Mouse (Mus musculus) heart, embryonic 16.5 days (tissue): ENCODE data around the gene Mllt3. TPM values are rescaled to one million over a fixed set of nuclear protein-coding genes. Genes with fewer than 3 reads are reported as not detected.
"Not testable (repeated sequence)": the region's sequence is repeated elsewhere in the genome, so short reads cannot be mapped to it uniquely, and the experiment has no call there.

Experiments
- ATAC-seq: fragments of 200-750 bp; cut with Nextera tagmentation; replicated peaks from 2 replicates; pipeline ENCODE4 v1.8.0; 2017; ENCODE audit warnings: moderate number of reproducible peaks; ENCODE audit not compliant: insufficient read depth, low FRiP score; ENCODE audit errors: extremely low read depth
- H3K27ac ChIP-seq: fragments of 300-500 bp; sonication (generic); 2 replicates; pipeline ENCODE4 v1.5.1; 2014; ENCODE audit warnings: mild to moderate bottlenecking, low read length, control low read depth, moderate library complexity
- H3K27me3 ChIP-seq: fragments of 300-500 bp; sonication (generic); 2 replicates; pipeline ENCODE4 v1.6.1; 2014; ENCODE audit warnings: low read length, mixed read lengths; ENCODE audit not compliant: control insufficient read depth, insufficient read depth
- H3K36me3 ChIP-seq: fragments of 300-500 bp; sonication (generic); 2 replicates; pipeline ENCODE4 v1.6.1; 2014; ENCODE audit not compliant: control insufficient read depth, insufficient read depth
- H3K4me1 ChIP-seq: fragments of 300-500 bp; sonication (generic); 2 replicates; pipeline ENCODE4 v1.6.1; 2014; ENCODE audit warnings: low read length, mixed read lengths; ENCODE audit not compliant: control insufficient read depth, insufficient read depth
- H3K4me2 ChIP-seq: fragments of 300-500 bp; sonication (generic); 2 replicates; pipeline ENCODE4 v1.6.1; 2014; ENCODE audit warnings: low read depth, mild to moderate bottlenecking, control low read depth, low read length
- H3K4me3 ChIP-seq: fragments of 300-500 bp; sonication (generic); 2 replicates; pipeline ENCODE4 v1.5.1; 2014; ENCODE audit warnings: mild to moderate bottlenecking, control low read depth, low read length
- H3K9ac ChIP-seq: fragments of 300-500 bp; sonication (generic); 2 replicates; pipeline ENCODE4 v1.6.1; 2014; ENCODE audit warnings: low read length, control low read depth
- H3K9me3 ChIP-seq: fragments of 300-500 bp; sonication (generic); replicated peaks from 2 replicates; pipeline ENCODE4 v1.6.1; 2016; ENCODE audit warnings: low read length; ENCODE audit not compliant: control insufficient read depth
- WGBS: fragments of 180-500 bp; shearing (Covaris S2); extraction: QIAGEN DNeasy Blood & Tissue Kit; methylation state at CpG from one replicate; pipeline ENCODE4 v1.1.7; 2014; 5-methylcytosine and 5-hydroxymethylcytosine counted together
- polyA plus RNA-seq: library from polyadenylated mRNA; unstranded; fragments of >200 nt; fragmentation: Nextera tagmentation; extraction: Ambion mirVana; gene quantifications from 2 replicates; pipeline ENCODE4 v1.2.1, GENCODE M21; 2015

Gene Mllt3
- polyA plus RNA-seq, 1 experiment from 2014 or later, result 23.2 TPM

GRCm38 (mm10) chr4:87991710-87992109, 41.5 kb downstream of the Mllt3 start:
- Histone ChIP-seq H3K36me3 (no peaks in the 10 kb centered on the region), H3K9me3 (no peaks in the 10 kb centered on the region), H3K4me3 (no peak overlapping the region), H3K27me3 (no peaks in the 10 kb centered on the region), H3K9ac (no peak overlapping the region), H3K27ac (no peak overlapping the region), H3K4me1 (peaks cover 11% of the 10 kb centered on the region), H3K4me2 (no peak overlapping the region)
- 93% methylated on average over 5 of the region's 5 CpGs for WGBS
- ATAC-seq, result no peak

GRCm38 (mm10) chr4:87990940-87991339, 42.2 kb downstream of the Mllt3 start:
- WGBS, result 85% methylated on average over 5 of the region's 5 CpGs
- no peak for ATAC-seq

GRCm38 (mm10) chr4:87985281-87985680, 47.9 kb downstream of the Mllt3 start:
- Histone ChIP-seq H3K36me3 (no peaks in the 10 kb centered on the region), H3K4me3 (no peak overlapping the region), H3K9ac (no peak overlapping the region), H3K27me3 (no peaks in the 10 kb centered on the region), H3K27ac (no peak overlapping the region), H3K4me1 (peaks cover 32% of the 10 kb centered on the region), H3K9me3 (no peaks in the 10 kb centered on the region), H3K4me2 (no peak overlapping the region)
- WGBS, result 55% methylated on average over 4 of the region's 4 CpGs
- ATAC-seq, result no peak

More at GRCm38 (mm10) chr4:87990940-87991339, 42.2 kb downstream of the Mllt3 start:
- Histone ChIP-seq H3K27ac (no peak overlapping the region), H3K4me2 (no peak overlapping the region), H3K4me3 (no peak overlapping the region), H3K36me3 (no peaks in the 10 kb centered on the region), H3K9ac (no peak overlapping the region), H3K27me3 (no peaks in the 10 kb centered on the region), H3K9me3 (no peaks in the 10 kb centered on the region), H3K4me1 (peaks cover 11% of the 10 kb centered on the region)

- Histone ChIP-seq H3K27me3 (no peaks in the 10 kb centered on the region), H3K4me1 (peaks cover 32% of the 10 kb centered on the region), H3K9me3 (no peaks in the 10 kb centered on the region), H3K4me3 (no peak overlapping the region), H3K36me3 (no peaks in the 10 kb centered on the region), H3K4me2 (no peak overlapping the region), H3K9ac (no peak overlapping the region), H3K27ac (no peak overlapping the region)
- ATAC-seq, result no peak
- WGBS, result 34% methylated on average over 3 of the region's 3 CpGs
Measured at GRCm38 (mm10) chr4:87984589-87984988, 48.6 kb downstream of the Mllt3 start.

GRCm38 (mm10) chr4:87984091-87984490, 49.1 kb downstream of the Mllt3 start:
- Histone ChIP-seq H3K27me3 (no peaks in the 10 kb centered on the region), H3K4me2 (peak overlapping the region; percentile 21; the same call in 1 of the 2 replicates), H3K36me3 (no peaks in the 10 kb centered on the region), H3K4me3 (no peak overlapping the region), H3K9ac (no peak overlapping the region), H3K9me3 (no peaks in the 10 kb centered on the region), H3K4me1 (peaks cover 27% of the 10 kb centered on the region), H3K27ac (no peak overlapping the region)
- ATAC-seq, result no peak
- 70% methylated on average over 5 of the region's 5 CpGs for WGBS

GRCm38 (mm10) chr4:87982578-87982977, 50.6 kb downstream of the Mllt3 start:
- Histone ChIP-seq H3K9ac (no peak overlapping the region), H3K4me3 (no peak overlapping the region), H3K9me3 (no peaks in the 10 kb centered on the region), H3K4me1 (peaks cover 22% of the 10 kb centered on the region), H3K36me3 (no peaks in the 10 kb centered on the region), H3K4me2 (no peak overlapping the region), H3K27me3 (no peaks in the 10 kb centered on the region), H3K27ac (no peak overlapping the region)
- no peak for ATAC-seq
- WGBS, result 69% methylated on average over 5 of the region's 5 CpGs

- no peak for ATAC-seq
- H3K4me1 ChIP-seq, result peaks cover 5% of the 10 kb centered on the region
- no peak overlapping the region for H3K4me2 ChIP-seq
- no peak overlapping the region for H3K27ac ChIP-seq
- H3K36me3 ChIP-seq, result no peaks in the 10 kb centered on the region
- H3K9me3 ChIP-seq, result no peaks in the 10 kb centered on the region
- H3K4me3 ChIP-seq, result no peak overlapping the region
- WGBS, result 57% methylated on average over 11 of the region's 11 CpGs
- no peak overlapping the region for H3K9ac ChIP-seq
- no peaks in the 10 kb centered on the region for H3K27me3 ChIP-seq
Measured at GRCm38 (mm10) chr4:87977820-87978448, 55.2 kb downstream of the Mllt3 start.

- H3K4me1 ChIP-seq, result peaks cover 13% of the 10 kb centered on the region
- H3K4me2 ChIP-seq, result no peak overlapping the region
- no peak overlapping the region for H3K4me3 ChIP-seq
- no peaks in the 10 kb centered on the region for H3K27me3 ChIP-seq
- WGBS, result 77% methylated on average over 7 of the region's 7 CpGs
- no peak overlapping the region for H3K9ac ChIP-seq
- ATAC-seq, result no peak
- no peaks in the 10 kb centered on the region for H3K36me3 ChIP-seq
- no peak overlapping the region for H3K27ac ChIP-seq
- H3K9me3 ChIP-seq, result no peaks in the 10 kb centered on the region
Measured at GRCm38 (mm10) chr4:87965836-87966235, 67.3 kb downstream of the Mllt3 start.

- not testable (repeated sequence) for ATAC-seq, H3K9ac ChIP-seq, H3K27ac ChIP-seq, H3K4me2 ChIP-seq, H3K27me3 ChIP-seq, H3K36me3 ChIP-seq, H3K4me1 ChIP-seq, H3K9me3 ChIP-seq, H3K4me3 ChIP-seq
- 86% methylated on average over 1 of the region's 2 CpGs for WGBS
Measured at GRCm38 (mm10) chr4:87964890-87965289, 68.3 kb downstream of the Mllt3 start.
